Mouse (Mus musculus): ENCODE data around the gene Cpne4.

- no peak for TF ChIP-seq CTCF (IDR thresholded peaks at IDR 0.05; ENCODE audit: low read depth)
- no peak for TF ChIP-seq EP300 (IDR thresholded peaks at IDR 0.05; ENCODE audit: low read depth)
Observed at GRCm38 (mm10) chr9:105053812-105054211, 506.7 kb downstream of the Cpne4 start.
